In the genomic region with DNA sequence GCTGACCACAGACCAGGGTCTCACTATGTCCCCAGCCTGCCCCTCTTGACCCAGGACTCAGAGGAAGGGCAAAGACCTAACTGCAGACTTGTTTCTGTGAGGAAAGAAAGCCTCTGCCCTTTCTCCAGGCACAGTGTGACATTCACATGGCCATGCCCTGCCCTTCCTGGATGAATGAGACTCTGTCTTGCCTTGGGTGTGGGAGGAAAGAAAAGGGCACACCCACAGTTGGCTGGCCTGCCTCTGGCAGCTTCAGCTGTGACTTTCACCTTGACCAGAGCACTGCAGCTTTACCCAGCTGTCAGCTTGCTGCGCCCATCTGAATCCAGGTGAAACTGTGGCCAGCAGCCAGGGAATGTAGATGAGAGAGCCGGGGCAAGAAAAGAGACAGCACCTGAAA, we compare ENCODE assay signal across 12 mouse cellular contexts. TPM values are rescaled to one million over a fixed set of nuclear protein-coding genes. Genes with fewer than 3 reads are reported as not detected.
A peak's percentile ranks its signal among the peaks of the same experiment; 100 is the strongest.
DNase-seq lines count a peak whose midpoint lies in the region; ATAC-seq and TF ChIP-seq lines count a peak whose summit lies in the region.
"Had no signal": no experiment of that assay in that cellular context is flagged by ENCODE, and none has a peak within 500 bp of the region (broad histone marks: within the 10 kb centered on the region; RNA-seq: fewer than 3 reads in every experiment).

No protein-coding gene starts in this region.

- 0 out of 2 replicates have a peak, but pooled peaks have one; percentile 25 for TF ChIP-seq EP300 in ES-Bruce4 (IDR thresholded peaks at IDR 0.05; ENCODE audit: insufficient read depth, low read depth, low read length)

- peak; percentile 33 for DNase-seq in heart, adult 8-10 months (ENCODE audit: low spot score)
- DNase-seq in brain, adult 2 months (ENCODE audit: low read depth, low spot score): peak; percentile 47
- peak; percentile 69 for DNase-seq in kidney, postnatal 14 days
- no peak for DNase-seq in layer of hippocampus, adult 2 months (ENCODE audit: low spot score in 2 of 2)
- DNase-seq in left cerebral cortex, adult 18-20 months (ENCODE audit: low spot score in 2 of 2): no peak
- DNase-seq: cerebellum, postnatal 14 days; right cerebral cortex, adult 18-20 months; thymus, postnatal 14 days had no signal

- H3K9me3 ChIP-seq in heart, embryonic 11.5 days (replicated peaks; ENCODE audit: control insufficient read depth, low read length): no peaks in the 10 kb centered on the region
- no peaks in the 10 kb centered on the region for H3K9me3 ChIP-seq in ES-Bruce4 (replicated peaks; ENCODE audit: control insufficient read depth, insufficient read depth, low read length, poor library complexity, severe bottlenecking)

- TF ChIP-seq CTCF in ES-Bruce4 (IDR thresholded peaks at IDR 0.05; ENCODE audit: low read depth, low read length): no peak
- TF ChIP-seq CTCF in layer of hippocampus, adult 2 months (conservative IDR thresholded peaks at IDR 0.05): no peak

- 88% methylated on average over 2 of the region's 2 CpGs for WGBS in heart, embryonic 11.5 days (ENCODE audit: insufficient replicate concordance)

- no peak overlapping the region for H3K27ac ChIP-seq in heart, embryonic 11.5 days (ENCODE audit: low read depth, low read length)
- no peak overlapping the region; the same call in 1 of the 2 replicates for H3K27ac ChIP-seq in ES-Bruce4 (ENCODE audit: insufficient read depth, low read length)
- no peak overlapping the region for H3K27ac ChIP-seq in layer of hippocampus, adult 2 months

- no peak overlapping the region for H3K9ac ChIP-seq in heart, embryonic 11.5 days (ENCODE audit: low read depth, low read length)
- H3K9ac ChIP-seq in ES-Bruce4 (ENCODE audit: low read depth, poor library complexity, severe bottlenecking): no peak overlapping the region

- ATAC-seq in heart, embryonic 11.5 days (replicated peaks; ENCODE audit: insufficient number of reproducible peaks, low FRiP score, low TSS enrichment): no peak
- ATAC-seq in activated CD4-positive, CD25-positive, alpha-beta regulatory T cell, adult 4 months: no peak
- ATAC-seq: CD4-positive, CD25-positive, alpha-beta regulatory T cell, adult 4 months had no signal

- H3K4me1 ChIP-seq in heart, embryonic 11.5 days (ENCODE audit: control insufficient read depth, insufficient read depth, low read length): peaks cover 4% of the 10 kb centered on the region
- peaks cover 5% of the 10 kb centered on the region for H3K4me1 ChIP-seq in ES-Bruce4 (ENCODE audit: control insufficient read depth, insufficient read depth, low read length)

- no peak overlapping the region for H3K4me3 ChIP-seq in heart, embryonic 11.5 days (ENCODE audit: low read depth, low read length)
- no peak overlapping the region for H3K4me3 ChIP-seq in ES-Bruce4 (ENCODE audit: low read depth, low read length)
- no peak overlapping the region for H3K4me3 ChIP-seq in layer of hippocampus, adult 2 months

- no peak overlapping the region for H3K4me2 ChIP-seq in heart, embryonic 11.5 days

- no peaks in the 10 kb centered on the region for H3K27me3 ChIP-seq in heart, embryonic 11.5 days (ENCODE audit: control insufficient read depth, insufficient read depth, low read length)
- H3K27me3 ChIP-seq in ES-Bruce4 (ENCODE audit: control insufficient read depth, insufficient read depth, low read length, poor library complexity, severe bottlenecking): no peaks in the 10 kb centered on the region

- TF ChIP-seq POLR2A in ES-Bruce4 (IDR thresholded peaks at IDR 0.05; ENCODE audit: insufficient read depth, low read length): no peak

- H3K36me3 ChIP-seq in heart, embryonic 11.5 days (ENCODE audit: control insufficient read depth, insufficient read depth, low read length): no peaks in the 10 kb centered on the region
- no peaks in the 10 kb centered on the region for H3K36me3 ChIP-seq in ES-Bruce4 (ENCODE audit: control insufficient read depth, insufficient read depth, low read length, poor library complexity, severe bottlenecking)

RNA-seq across cellular contexts. Expression of gene Cdadc1, which starts 46.9 kb away (rescaled TPM):
- 10 to 100 TPM; 44.5 to 62.8 (median 52.1) TPM for total RNA-seq in heart, adult 8-10 months (2022)
- 26.3 and 32.8 TPM in 2 replicates for polyA plus RNA-seq in heart, embryonic 11.5 days (2014; fragmentation: Nextera tagmentation; extraction: Ambion mirVana)
- 14.2 and 17.8 TPM in 2 replicates for polyA plus RNA-seq in ES-Bruce4 (2011; ENCODE audit: insufficient read depth, insufficient read length, low read depth, missing spikeins)
- polyA plus RNA-seq in activated CD4-positive, CD25-positive, alpha-beta regulatory T cell, adult 4 months (2017; shearing (Covaris generic)): 10 to 100 TPM; 33.9 to 58.8 TPM
- 10 to 100 TPM; 65.5 to 71.3 TPM for total RNA-seq in layer of hippocampus, adult 2 months (2021)
- 10 to 100 TPM; 66.5 to 69.9 TPM for total RNA-seq in left cerebral cortex, adult 18-20 months (2021)

Comparison
In these comparisons a context has a peak if more than half of its experiments do, and no peak if none do; other contexts are left out.
1. DNase-seq: peak in heart, adult 8-10 months (single experiment), brain, adult 2 months (single experiment) and kidney, postnatal 14 days (single experiment); none in layer of hippocampus, adult 2 months (0 of 2) and left cerebral cortex, adult 18-20 months (0 of 2).